Mouse (Mus musculus) layer of hippocampus, adult 8-10 months (tissue): ENCODE results near the gene Dop1a. TPM values are rescaled to one million over a fixed set of nuclear protein-coding genes. Genes with fewer than 3 reads are reported as not detected.
A peak's percentile ranks its signal among the peaks of the same experiment; 100 is the strongest.
"Not testable (repeated sequence)": the region's sequence is repeated elsewhere in the genome, so short reads cannot be mapped to it uniquely, and the experiment has no call there.

ENCODE experiments used
- DNase-seq, 2 experiments: peaks; one replicate each; pipeline ENCODE4 v3.0.0; 2022; ENCODE audit warnings: low spot score in 2 of 2
- total RNA-seq, 4 experiments: library from RNA; stranded (reverse); gene quantifications; 2 replicates each; pipeline ENCODE4 v1.2.4; 2022

Gene Dop1a
- total RNA-seq, 4 experiments from 2014 or later, result 54.9 to 68.2 (median 63.7) TPM

GRCm38 (mm10) chr9:86573616-86574303 is 106.8 kb downstream of the Dop1a start:
- no peak for DNase-seq

GRCm38 (mm10) chr9:86575178-86575577 is 108.2 kb downstream of the Dop1a start:
- no peak for DNase-seq

- DNase-seq, result no peak
Observed at GRCm38 (mm10) chr9:86579657-86580056, 112.7 kb downstream of the Dop1a start.

- peak; percentile 45 to 73 for DNase-seq
Observed at GRCm38 (mm10) chr9:86583740-86584139, 116.8 kb downstream of the Dop1a start.

- no peak for DNase-seq
Observed at GRCm38 (mm10) chr9:86587019-86587795, 120.3 kb downstream of the Dop1a start.

GRCm38 (mm10) chr9:86592676-86593668 is 126.0 kb downstream of the Dop1a start:
- DNase-seq, result peak; percentile 46 to 57

- DNase-seq, result not testable (repeated sequence)
Observed at GRCm38 (mm10) chr9:86594357-86594767, 127.4 kb downstream of the Dop1a start.

GRCm38 (mm10) chr9:86596983-86597382 is 130.0 kb downstream of the Dop1a start:
- not testable (repeated sequence) for DNase-seq

- DNase-seq, result no peak
Observed at GRCm38 (mm10) chr9:86599723-86600303, 132.9 kb downstream of the Dop1a start.

Other genes starting within 250 kb of the Dop1a start
- gene Ube2cbp, start 2.2 kb upstream of the Dop1a start, total RNA-seq, result 1 to 10 TPM; 4.2 to 5.3 (median 4.9) TPM
- 10 to 100 TPM; 16.4 to 19.5 (median 18.6) TPM for gene Pgm3, start 104.7 kb downstream of the Dop1a start, total RNA-seq
- gene Rwdd2a, start 104.8 kb downstream of the Dop1a start, total RNA-seq, result 10 to 100 TPM; 29.2 to 34.4 (median 30.7) TPM
- gene Me1, start 228.8 kb downstream of the Dop1a start, total RNA-seq, result 10 to 100 TPM; 65.8 to 71.6 (median 68.2) TPM